Mouse (Mus musculus) spleen, adult 12 weeks (tissue): ENCODE measurements at regions not wholly inside any gene's neighbourhood (a gene's known extent, or its start where the extent isn't known, plus 50 kb on each side); places are given as distances from the start of the nearest gene placed in this dataset.
"Not testable (repeated sequence)": the region's sequence is repeated elsewhere in the genome, so short reads cannot be mapped to it uniquely, and the experiment has no call there.

Source experiments
- DNase-seq: peaks from one replicate; pipeline ENCODE4 v3.0.0; 2022; ENCODE audit warnings: low spot score

DNA sequence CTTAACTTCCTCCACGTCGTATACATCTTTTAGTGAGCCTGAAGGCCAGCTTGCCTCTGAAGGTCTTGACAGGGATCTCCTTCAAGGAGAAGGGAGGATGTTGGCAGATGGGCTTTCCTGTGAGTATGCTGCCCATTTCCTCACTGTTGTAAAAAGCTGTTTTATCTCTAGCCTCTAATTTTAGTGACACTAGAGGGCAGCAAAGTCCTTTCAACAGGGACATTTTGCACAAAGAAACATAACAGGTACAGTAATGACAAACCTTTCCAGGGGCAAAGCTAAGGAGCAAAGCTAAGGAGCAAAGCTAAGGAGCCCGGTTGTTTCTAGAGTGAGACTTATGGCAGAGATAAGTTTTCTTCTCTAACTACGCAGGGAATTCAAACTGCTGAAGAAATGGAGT is 59.0 kb upstream of the Kbtbd8 start:
- no peak for DNase-seq

DNA sequence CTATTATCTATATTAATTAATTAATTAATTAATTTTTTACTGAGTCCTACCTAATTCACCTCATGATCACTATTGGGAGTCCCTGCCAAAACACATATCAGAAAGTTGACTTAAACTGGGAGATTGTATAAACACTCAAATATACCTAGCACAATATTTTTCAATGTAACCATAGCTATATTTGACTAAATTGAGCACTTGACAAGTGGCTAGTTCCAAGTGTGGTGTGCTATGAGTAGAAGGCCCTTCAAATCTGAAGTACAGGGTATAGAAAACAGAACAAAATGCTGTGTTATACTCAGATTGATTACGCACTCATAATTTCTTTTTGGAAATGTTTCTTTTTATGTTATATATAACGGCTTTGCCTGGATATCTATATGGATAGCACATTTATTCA is 60.8 kb upstream of the Kbtbd8 start:
- DNase-seq, result no peak

DNA sequence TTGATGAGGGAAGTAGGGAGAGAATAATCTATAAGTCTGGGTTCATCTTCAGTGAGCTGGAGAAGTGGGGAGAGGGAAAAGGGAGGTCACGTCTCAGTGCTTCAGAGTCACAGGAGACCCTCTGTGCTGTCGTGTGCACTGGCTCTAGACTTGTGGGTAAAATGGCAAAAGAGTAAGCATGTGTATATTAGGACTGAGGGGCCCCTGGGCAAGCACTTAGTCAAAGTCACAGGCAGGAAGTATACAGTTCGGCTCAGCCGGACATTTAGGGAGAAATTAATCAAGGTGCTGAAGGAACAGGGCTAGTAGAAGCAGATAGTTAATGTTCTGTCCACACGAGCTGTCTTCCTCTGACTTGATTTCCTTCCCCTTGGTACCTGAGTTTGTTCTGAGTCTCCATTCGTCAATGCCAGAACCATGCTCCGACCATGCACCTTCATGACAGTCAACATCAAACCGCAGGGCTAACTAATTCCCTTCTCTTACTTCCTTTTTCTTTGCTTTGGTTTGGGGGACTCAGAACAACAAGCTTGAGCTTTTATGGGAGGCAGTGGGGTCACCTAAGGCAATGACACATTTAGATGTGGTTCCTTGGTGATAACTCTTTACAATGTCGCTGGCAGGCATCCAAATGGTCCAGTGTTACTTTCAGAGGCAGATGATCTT is 63.2 kb upstream of the Kbtbd8 start:
- DNase-seq, result no peak

DNA sequence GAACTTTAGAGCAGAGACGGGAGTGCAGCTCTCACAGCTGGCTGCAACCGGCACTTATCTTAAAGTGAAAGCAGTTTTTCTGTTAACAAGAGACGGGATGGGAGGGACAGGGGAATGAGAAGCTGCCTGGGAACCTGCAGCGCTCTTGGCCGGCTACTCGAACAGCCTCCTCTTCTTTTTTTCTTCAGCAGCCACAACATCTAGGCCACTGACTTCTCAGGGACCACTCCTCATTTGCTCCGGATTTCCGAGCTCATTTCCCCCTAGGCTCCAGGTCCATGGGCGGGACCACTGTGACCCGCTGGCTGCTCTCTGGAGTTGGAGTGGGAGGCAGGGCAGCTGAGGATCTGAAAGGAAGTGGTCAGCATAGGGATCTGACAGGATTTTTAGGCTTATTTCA is 75.7 kb upstream of the Kbtbd8 start:
- DNase-seq, result not testable (repeated sequence)

DNA sequence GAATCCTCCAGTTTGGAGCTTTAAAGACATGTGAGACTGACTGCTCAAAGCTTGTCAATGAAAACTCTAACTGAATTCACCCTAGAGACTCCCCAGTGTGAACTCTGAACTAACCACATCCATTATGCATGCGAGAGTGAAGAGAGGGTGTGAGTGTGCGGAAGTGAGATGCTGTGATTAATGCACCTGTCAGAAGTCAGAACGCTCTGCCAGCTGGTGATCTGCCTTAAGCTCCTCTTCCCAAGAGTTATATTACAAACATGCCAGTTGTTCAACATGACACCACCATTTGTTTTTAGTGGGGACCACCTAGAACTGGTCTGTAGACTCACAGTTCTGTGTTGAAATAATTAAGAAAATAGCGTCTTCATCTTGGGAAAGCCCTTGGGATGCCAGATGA is 92.8 kb upstream of the Kbtbd8 start:
- DNase-seq, result no peak

DNA sequence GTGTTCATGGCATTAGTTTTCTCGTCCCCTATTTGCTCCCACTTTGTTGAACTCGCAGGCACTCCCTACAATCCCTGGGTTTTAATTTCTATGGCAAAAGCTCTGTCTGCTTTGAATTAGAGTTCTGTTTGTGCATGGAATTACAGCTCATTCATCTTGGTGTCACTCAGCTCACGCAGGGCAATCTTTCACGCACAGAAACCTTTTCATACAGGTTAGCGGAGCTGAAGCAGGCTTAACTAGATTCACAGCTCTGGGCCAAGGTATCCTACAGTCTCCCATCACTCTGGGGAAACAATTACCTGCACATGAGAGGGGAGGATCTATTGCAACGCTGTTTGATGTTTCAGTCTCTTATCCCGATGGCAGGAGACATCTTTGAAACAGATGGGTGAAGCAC is 95.3 kb upstream of the Kbtbd8 start:
- no peak for DNase-seq

DNA sequence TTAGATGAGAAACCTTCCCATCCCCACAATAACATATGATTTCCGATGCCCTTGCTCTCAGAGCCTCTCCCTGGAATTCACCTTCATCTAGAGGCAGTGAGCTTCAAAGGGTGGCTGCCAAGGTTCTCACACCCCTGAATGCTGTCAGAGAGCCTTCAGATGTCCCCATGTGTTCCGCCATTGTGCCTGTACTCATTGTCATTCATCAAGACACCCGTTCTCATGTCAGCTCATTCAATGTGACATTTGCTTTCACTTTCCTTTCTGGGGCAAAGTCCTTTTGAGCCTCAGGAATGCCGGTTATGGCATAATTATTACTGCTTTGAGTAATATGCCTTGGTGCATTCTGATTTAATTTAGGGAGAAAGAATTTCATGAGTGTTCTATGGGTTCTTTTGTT is 99.1 kb upstream of the Kbtbd8 start:
- no peak for DNase-seq

DNA sequence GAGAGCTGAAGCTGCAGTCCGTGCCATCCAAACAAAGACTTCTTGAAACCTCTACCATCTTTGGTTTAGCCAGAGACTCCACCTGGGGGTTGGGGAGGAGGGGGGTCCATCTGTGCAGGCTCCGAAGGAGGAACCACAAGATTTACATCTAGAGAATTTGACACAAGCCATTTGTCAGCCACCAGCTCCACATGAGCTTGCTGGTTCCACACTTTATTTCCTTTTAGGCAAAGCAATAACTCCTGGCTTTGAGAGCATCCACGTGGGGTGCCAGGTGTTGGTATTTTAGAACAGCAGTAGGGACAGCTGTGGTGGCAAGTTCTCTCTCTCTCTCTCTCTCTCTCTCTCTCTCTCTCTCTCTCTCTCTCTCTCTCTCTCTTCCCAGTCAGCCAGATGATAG is 99.6 kb upstream of the Kbtbd8 start:
- DNase-seq, result no peak

DNA sequence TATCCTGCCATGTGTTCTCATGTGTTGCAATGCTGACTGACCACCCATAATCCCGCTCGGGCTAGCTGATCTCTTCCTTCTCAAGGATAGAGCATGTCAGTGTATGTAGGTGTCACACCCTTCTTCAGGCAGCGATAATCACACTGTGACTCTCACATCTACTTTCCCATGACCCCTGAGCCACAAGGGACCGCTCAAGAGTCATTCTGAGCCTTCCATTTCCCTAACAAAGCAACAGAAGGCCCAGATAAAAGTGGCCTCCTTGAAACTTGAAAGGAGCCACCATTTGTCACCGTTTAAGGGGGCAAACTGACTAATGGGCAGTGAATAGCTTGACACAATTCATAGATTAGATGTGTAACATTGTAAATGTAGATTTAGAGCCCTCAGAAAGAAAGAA is 103.9 kb upstream of the Kbtbd8 start:
- DNase-seq, result no peak

DNA sequence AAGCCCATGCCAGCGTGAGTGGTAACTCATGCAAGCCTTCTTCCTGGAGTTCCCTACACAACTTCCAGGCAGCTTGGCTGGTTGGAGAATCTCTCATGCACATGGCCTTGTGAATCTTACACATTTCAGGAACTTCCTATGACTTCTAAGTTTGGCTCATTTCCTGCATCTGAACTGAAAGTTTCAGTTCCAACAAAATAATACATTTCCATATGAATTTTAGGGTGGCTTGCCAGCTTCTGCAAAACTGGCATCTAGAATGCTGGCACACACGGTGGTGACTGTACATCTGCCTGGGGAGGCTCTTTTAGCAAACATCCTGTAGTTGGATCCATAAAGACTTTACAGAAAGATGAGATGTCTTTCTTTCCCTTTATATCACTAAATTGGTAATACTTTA is 110.6 kb upstream of the Kbtbd8 start:
- no peak for DNase-seq

DNA sequence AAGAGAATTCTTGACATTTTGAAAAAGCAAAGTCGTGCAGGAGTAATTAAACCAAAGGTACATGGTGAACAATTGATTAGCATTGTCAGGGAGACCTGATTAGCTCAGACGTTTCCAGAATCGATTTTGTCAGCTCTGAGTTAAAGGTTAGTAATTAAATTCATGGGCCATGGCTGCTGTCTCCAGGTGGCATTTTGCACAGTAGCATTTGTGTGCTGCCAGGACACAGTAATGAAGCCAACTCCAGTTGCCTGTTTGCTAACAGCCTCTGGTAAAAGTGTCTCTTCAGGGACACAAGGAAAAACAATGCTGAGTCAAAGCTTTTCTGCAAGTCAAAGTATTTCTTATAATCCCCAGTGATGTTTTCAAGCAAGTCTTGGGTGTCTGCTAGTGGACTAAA is 113.3 kb upstream of the Kbtbd8 start:
- DNase-seq, result no peak

DNA sequence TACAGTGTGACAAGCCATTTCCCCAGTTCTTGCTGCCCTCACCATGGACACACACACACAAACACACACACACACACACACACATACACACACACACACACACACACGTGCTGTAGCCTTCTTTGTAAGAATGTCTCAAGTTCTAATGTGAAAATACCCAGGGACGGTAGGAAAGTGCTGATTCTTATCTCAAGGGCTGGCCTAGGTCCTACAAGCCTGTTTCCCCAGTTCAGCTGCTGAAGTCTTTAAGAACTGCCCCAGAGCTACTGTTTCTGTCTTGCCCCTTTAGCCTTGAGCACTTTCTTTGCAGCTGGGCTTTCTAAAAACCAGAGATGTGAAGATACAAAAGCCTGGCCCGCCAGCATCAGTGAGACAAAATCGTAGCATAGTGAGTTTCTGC is 117.5 kb upstream of the Kbtbd8 start:
- no peak for DNase-seq

DNA sequence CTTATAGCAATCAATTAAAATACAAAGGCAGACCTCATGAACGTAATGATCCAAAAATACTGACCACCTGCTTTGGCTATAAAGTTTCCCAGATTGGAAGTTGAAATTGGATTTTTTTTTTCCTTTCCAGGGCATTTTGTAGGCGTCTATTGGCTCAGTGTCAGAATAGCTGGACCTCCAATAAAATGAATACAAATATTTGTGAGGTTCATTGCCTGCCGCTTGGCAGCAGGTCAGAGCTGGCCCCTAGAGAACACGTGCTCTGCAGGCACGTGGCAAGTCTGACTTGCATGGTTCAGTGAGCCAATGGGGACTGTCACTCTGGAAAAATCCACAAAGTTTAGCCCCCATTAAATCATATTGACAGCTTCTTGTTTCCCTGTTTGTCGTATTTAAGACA is 118.0 kb upstream of the Kbtbd8 start:
- DNase-seq, result no peak

DNA sequence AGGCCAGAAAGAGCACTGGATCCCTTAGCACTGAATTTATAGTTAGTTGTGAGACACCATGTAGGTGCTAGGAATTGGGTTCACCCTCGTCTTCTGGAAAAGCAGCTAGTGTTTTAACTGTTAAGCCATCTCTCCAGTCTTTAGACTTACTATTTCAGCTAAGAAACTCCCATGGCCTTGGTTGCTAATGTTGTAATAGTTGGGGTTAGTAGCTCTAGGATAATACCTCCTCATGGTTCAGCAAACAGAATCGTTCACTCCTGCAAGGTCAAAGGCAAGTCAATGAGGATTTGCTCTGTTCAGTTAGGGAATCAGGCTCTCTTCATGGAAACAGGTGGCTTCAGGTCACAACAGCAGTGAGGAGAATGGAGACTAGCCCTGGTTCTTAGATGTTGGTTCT is 118.7 kb upstream of the Kbtbd8 start:
- no peak for DNase-seq

DNA sequence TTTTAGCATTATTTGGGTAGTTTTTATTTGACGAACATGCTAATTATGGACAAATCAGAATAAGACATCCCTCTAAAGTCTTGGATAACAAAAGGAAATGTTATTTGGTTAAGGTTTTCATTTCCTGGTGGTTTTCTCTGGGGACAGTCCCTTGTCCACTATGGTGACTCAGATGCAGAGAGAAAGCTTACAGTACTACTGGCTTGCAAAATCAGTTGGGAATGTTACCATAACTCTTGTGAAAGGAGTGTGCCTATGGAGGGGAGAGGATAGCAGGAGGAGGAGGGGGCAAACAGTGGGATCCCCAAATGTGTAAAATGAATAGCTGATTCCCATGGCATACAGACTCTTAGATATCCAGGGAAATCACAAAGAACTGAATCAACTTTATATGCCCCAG is 122.7 kb upstream of the Kbtbd8 start:
- DNase-seq, result no peak

DNA sequence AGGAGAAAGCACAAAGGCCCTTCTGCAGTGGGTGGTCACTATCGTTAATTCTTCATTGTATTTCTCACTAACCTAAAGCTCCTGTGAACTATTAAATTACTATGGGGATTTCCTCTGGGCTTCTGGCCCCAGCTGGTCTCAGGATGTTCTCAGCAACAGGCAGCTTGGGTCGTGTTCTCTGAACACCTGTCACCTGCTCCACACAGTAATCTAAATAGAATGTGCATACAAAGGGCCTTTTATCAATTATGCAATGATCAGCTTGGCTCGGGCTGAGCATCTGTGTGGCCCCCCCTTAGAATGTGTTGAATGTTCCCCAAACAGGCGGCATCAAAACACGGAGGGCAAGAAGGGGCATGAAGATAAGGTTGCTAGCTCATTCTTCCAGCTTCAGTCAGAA is 129.6 kb upstream of the Kbtbd8 start:
- no peak for DNase-seq

DNA sequence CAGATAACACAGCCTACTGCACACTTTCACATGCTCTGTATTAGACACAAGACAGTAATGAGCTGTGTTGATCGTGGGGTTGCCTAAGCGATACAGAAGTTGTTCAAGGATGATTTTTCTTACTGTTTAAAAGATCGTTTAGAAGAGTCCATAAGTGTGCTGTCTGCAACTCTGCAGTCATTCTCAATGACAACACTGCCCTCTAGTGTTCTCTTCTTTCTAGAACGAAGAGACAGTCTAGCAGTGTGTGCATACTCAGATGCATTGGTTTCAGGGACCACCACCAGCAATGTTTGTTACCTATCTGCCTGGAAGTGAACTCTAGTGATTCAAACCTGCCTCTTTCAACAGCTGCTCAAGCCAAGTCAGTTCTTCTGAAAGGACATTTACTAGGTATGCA is 130.7 kb upstream of the Kbtbd8 start:
- no peak for DNase-seq

DNA sequence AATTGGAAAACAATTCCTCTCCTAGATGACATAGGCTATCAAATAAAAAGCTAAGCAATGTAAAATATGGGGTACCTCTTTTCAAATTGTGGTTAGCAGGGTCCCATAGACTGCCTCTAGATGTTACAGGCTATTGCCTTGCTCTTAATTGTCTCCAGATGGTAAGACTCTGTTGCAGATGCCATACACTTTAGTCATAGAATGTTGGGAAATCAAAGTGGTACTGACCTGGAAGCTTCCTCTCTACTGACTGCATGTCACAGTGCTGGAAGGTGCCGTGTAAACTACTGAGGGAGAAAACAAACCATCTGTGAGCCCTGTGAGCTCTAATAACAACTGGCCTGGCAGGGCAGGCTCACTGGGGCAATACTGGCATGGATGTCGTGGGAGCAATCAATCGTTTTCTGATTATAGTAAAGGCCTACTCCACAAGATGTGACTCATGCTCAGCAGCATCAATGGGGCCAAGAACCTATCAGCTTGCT is 132.6 kb upstream of the Kbtbd8 start:
- DNase-seq, result no peak

DNA sequence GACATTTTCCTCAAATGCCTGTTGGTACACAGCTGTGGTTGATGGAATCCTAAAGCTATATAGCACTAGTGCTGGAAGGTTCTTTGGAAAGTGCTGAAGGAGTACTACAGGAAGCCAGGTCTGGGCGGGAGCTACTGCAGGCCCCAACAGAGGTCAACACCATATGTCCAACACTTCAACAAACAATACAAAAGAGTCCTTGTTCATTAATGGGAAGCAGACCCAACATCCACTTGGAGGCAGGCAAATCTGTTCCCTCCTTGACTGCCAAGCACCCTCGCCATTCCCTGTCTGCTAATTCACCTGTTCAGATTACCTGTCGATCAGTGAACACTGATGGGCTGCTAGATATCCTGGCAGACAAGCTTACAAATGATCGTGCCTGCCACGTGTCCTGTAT is 148.4 kb upstream of the Kbtbd8 start:
- no peak for DNase-seq

DNA sequence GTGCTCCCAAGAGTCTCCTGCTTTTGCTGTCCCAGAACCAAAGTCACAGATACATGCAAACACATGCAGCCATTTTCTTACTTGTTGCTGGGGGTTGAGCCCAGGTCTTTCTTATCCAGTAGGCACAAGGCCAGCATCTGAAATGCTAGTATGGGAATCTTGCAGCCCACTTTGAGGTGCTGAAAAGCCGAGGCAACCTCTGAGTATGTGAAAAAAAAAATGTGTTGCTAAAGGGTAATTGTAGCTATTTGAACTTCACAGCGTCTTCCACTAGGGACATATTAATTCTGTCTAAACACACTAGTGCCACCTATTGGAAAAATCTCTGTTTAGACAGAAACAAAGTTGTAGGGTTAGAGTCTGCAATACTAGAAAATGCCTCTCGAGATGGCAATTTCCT is 150.1 kb upstream of the Kbtbd8 start:
- no peak for DNase-seq

DNA sequence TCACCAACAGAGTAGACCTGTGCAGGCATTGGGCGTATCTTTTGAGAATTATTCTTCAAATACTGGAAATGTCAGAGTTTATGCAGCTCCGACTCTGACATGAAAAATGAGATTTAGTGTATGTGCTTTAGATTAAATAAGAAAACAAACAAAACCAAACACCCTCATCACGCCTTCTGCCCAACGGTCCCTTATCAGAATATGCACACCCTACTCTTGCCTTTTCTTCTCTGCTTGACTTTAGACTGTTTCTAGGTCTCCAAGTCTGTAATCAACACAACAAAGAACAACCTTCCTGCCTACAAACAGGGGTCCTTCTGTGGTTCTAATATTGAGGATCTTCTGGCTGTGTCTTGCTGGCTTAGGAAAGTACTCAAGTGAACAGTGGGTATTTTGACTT is 153.8 kb upstream of the Kbtbd8 start:
- DNase-seq, result no peak

DNA sequence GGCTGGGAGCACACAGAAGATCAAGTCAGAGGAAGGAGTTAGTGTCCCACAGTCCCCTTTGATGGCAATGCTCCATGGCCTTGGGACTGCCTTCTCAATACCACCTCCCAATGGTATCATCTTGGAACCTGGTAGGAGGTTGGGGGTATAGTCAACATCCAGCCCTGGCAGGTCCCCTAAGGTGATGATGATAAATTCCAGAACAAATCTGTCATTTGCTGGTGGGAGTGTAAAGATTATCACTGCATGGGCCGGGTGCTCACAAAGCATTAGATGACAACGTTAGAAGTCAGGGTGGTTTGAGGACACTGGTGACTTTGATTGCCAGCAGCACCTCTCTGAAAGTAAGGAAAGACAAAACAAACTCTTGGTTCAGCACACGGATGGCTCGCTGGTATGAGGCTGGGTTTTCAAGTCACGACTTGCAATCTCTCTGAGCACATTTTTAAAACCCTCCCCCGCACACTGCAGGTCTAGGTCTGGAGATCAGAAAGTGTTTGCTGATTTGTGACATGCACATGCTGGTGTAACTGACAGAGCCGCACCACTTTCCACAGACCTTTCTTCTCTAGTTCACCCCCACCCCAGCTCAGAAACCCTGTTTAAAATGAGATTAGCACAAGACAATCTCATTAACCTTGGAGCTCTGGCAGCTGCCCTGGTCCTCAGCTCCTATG is 154.5 kb upstream of the Kbtbd8 start:
- no peak for DNase-seq

DNA sequence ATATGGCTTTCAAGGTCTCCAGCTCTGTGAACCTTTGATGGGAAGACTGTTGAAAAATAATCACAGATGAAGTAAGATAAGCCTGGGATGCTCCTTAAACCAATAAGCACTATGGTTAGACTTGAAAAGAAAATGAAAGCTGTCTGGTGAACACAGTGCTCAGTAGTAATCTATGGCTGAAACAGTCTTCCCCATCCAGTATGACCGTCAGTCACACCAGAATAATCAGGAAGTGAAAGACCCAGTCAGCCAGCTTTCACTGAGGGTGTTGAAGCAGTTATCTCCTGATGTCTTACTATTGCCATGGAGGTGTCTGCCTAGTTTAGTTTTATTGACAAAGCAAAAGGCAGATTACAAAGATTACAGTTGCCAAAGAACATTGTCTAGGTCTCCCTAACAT is 155.2 kb upstream of the Kbtbd8 start:
- DNase-seq, result no peak

DNA sequence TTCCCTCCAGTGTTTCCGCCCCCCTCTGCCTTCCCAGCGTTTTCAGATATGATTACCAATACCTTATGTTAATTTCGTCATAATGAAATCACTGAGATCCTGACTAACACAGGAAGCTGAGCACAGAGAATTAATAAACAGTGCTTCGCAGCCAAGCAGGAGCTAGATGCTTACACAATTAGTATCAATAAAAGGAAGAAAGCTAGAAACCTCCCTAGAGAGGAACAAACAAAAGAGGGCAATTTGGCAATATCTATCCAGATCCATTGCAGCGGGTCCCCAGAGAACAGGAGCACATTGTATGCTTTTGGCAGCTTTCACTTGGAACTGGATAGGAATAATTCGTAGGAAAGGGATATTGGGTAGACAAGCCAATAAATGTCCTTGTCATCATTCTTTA is 159.1 kb upstream of the Kbtbd8 start:
- no peak for DNase-seq
